Mouse (Mus musculus) limb, embryonic 15.5 days (tissue): ENCODE measurements around the gene Dppa3. TPM values are rescaled to one million over a fixed set of nuclear protein-coding genes. Genes with fewer than 3 reads are reported as not detected.

Experiments
- ATAC-seq: fragments of 200-750 bp; cut with Nextera tagmentation; 2 replicates; pipeline ENCODE4 v1.8.0; 2017; ENCODE audit warnings: low read depth, moderate TSS enrichment; ENCODE audit not compliant: insufficient number of reproducible peaks, low FRiP score, low TSS enrichment
- H3K27ac ChIP-seq: fragments of 300-500 bp; sonication (generic); 2 replicates; pipeline ENCODE4 v1.5.1; 2015; ENCODE audit warnings: moderate library complexity, mild to moderate bottlenecking, inconsistent platforms
- H3K27me3 ChIP-seq: fragments of 300-500 bp; sonication (generic); 2 replicates; pipeline ENCODE4 v1.6.1; 2015; ENCODE audit warnings: inconsistent platforms
- H3K36me3 ChIP-seq: fragments of 300-500 bp; sonication (generic); 2 replicates; pipeline ENCODE4 v1.6.1; 2015; ENCODE audit warnings: inconsistent platforms
- H3K4me1 ChIP-seq: fragments of 300-500 bp; sonication (generic); 2 replicates; pipeline ENCODE4 v1.6.1; 2015; ENCODE audit warnings: inconsistent platforms
- H3K4me2 ChIP-seq: fragments of 300-500 bp; sonication (generic); 2 replicates; pipeline ENCODE4 v1.6.1; 2015; ENCODE audit warnings: mild to moderate bottlenecking, inconsistent platforms
- H3K4me3 ChIP-seq: fragments of 300-500 bp; sonication (generic); 2 replicates; pipeline ENCODE4 v1.5.1; 2015; ENCODE audit warnings: mild to moderate bottlenecking, inconsistent platforms
- H3K9ac ChIP-seq: fragments of 300-500 bp; sonication (generic); 2 replicates; pipeline ENCODE4 v1.6.1; 2015; ENCODE audit warnings: inconsistent platforms
- H3K9me3 ChIP-seq: fragments of 300-500 bp; sonication (generic); 2 replicates; pipeline ENCODE4 v1.6.1; 2016; ENCODE audit warnings: inconsistent platforms
- WGBS: fragments of 180-500 bp; shearing (Covaris S2); methylation state at CpG from one replicate; pipeline ENCODE4 v1.1.7; 2015; 5-methylcytosine and 5-hydroxymethylcytosine counted together
- polyA plus RNA-seq: library from polyadenylated mRNA; unstranded; fragments of >200 nt; fragmentation: Nextera tagmentation; extraction: Ambion mirVana; gene quantifications from 2 replicates; pipeline ENCODE4 v1.2.1, GENCODE M21; 2015

Gene Dppa3
- not detected in 2 replicates for polyA plus RNA-seq

GRCm38 (mm10) chr6:122626110-122626509, at the start of gene Dppa3:
Dppa3 (plus strand) TSS chr6:122626410.
- Histone ChIP-seq H3K9ac (no peak within 1 kb of the TSS), H3K4me3 (no peak within 1 kb of the TSS), H3K9me3 (no peaks in the 10 kb centered on the region), H3K27me3 (peaks cover 2% of the 10 kb centered on the region; the same call in 1 of the 2 replicates), H3K4me2 (no peak within 1 kb of the TSS), H3K36me3 (no peaks in the 10 kb centered on the region), H3K4me1 (no peaks in the 10 kb centered on the region), H3K27ac (no peak within 1 kb of the TSS)
- ATAC-seq = no peak
- 80% methylated on average over 8 of the region's 8 CpGs for WGBS

GRCm38 (mm10) chr6:122577030-122577429, 49.2 kb upstream of the Dppa3 start:
- Histone ChIP-seq H3K27me3 (no peaks in the 10 kb centered on the region), H3K27ac (no peak overlapping the region), H3K9ac (no peak overlapping the region), H3K4me3 (no peak overlapping the region), H3K9me3 (no peaks in the 10 kb centered on the region), H3K36me3 (no peaks in the 10 kb centered on the region), H3K4me2 (no peak overlapping the region), H3K4me1 (no peaks in the 10 kb centered on the region)
- ATAC-seq = no peak
- 90% methylated on average over 3 of the region's 3 CpGs for WGBS

DNA sequence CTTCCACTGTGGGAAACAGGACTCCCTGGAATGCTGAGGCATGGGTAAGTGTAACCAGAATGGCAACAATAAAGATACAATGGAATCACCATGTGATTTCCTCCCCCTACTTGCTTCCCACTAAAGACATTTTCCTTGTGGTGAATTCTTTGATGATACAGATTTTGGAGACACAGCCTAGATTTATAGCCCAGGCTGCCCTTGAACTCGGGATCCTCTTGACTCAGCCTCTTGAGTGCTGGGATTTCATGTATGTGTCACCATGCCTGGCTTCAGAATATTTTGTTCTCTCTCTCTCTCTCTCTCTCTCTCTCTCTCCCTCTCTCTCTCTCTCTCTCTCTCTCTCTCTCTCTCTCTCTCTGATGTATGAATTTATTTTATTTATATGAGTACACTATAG, 47.1 kb upstream of the Dppa3 start:
- no peak overlapping the region for H3K4me2 ChIP-seq
- H3K36me3 ChIP-seq = no peaks in the 10 kb centered on the region
- no peak overlapping the region for H3K9ac ChIP-seq
- WGBS = 84% methylated on average over 1 of the region's 1 CpGs
- no peaks in the 10 kb centered on the region for H3K9me3 ChIP-seq
- H3K4me3 ChIP-seq = no peak overlapping the region
- H3K27me3 ChIP-seq = no peaks in the 10 kb centered on the region
- ATAC-seq = no peak
- no peak overlapping the region for H3K27ac ChIP-seq
- no peaks in the 10 kb centered on the region for H3K4me1 ChIP-seq

- H3K27me3 ChIP-seq = no peaks in the 10 kb centered on the region
- H3K9ac ChIP-seq = no peak overlapping the region
- no peak for ATAC-seq
- no peaks in the 10 kb centered on the region for H3K36me3 ChIP-seq
- no peak overlapping the region for H3K4me3 ChIP-seq
- H3K9me3 ChIP-seq = no peaks in the 10 kb centered on the region
- 81% methylated on average over 13 of the region's 13 CpGs for WGBS
- no peaks in the 10 kb centered on the region for H3K4me1 ChIP-seq
- H3K4me2 ChIP-seq = no peak overlapping the region
- no peak overlapping the region for H3K27ac ChIP-seq
These were observed 35.0 kb upstream of the Dppa3 start for GRCm38 (mm10) chr6:122591027-122591758.

- Histone ChIP-seq H3K9me3 (no peaks in the 10 kb centered on the region), H3K27me3 (no peaks in the 10 kb centered on the region), H3K9ac (no peak overlapping the region), H3K4me1 (no peaks in the 10 kb centered on the region), H3K27ac (no peak overlapping the region), H3K36me3 (no peaks in the 10 kb centered on the region), H3K4me3 (no peak overlapping the region), H3K4me2 (no peak overlapping the region)
- no peak for ATAC-seq
- 89% methylated on average over 2 of the region's 2 CpGs for WGBS
These were observed 33.3 kb upstream of the Dppa3 start for GRCm38 (mm10) chr6:122592905-122593304.

DNA sequence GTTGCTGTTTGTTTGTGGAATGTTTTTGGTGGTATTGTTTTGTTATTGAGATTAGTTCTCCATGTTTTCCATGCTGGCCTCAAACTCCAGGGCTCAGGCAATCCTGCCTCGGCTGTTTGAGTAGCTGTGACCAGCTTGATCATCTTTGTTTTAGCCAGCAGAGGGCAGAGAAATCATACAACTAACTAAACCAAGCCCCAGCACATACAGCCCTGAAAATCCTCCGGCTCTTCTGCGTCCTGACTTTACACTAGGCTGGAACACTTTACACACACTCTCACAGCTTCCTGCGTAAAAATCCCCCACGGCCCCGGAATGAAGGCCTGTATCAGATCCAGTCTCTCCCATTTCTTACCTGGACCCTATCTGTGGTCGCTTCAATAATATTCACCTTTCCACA, 30.6 kb upstream of the Dppa3 start:
- WGBS = 21% methylated on average over 7 of the region's 7 CpGs
- Histone ChIP-seq H3K27ac (no peak overlapping the region), H3K9me3 (no peaks in the 10 kb centered on the region), H3K4me2 (no peak overlapping the region), H3K9ac (no peak overlapping the region), H3K36me3 (no peaks in the 10 kb centered on the region), H3K27me3 (no peaks in the 10 kb centered on the region), H3K4me3 (no peak overlapping the region), H3K4me1 (no peaks in the 10 kb centered on the region)
- no peak for ATAC-seq

GRCm38 (mm10) chr6:122596608-122597007, 29.6 kb upstream of the Dppa3 start:
- no peaks in the 10 kb centered on the region for H3K36me3 ChIP-seq
- H3K9ac ChIP-seq = no peak overlapping the region
- H3K27me3 ChIP-seq = no peaks in the 10 kb centered on the region
- WGBS = 83% methylated on average over 7 of the region's 7 CpGs
- H3K4me3 ChIP-seq = no peak overlapping the region
- H3K4me2 ChIP-seq = no peak overlapping the region
- no peak for ATAC-seq
- no peaks in the 10 kb centered on the region for H3K9me3 ChIP-seq
- H3K4me1 ChIP-seq = no peaks in the 10 kb centered on the region
- no peak overlapping the region for H3K27ac ChIP-seq

GRCm38 (mm10) chr6:122598014-122598413, 28.2 kb upstream of the Dppa3 start:
- Histone ChIP-seq H3K36me3 (no peaks in the 10 kb centered on the region), H3K4me2 (no peak overlapping the region), H3K27me3 (no peaks in the 10 kb centered on the region), H3K9me3 (no peaks in the 10 kb centered on the region), H3K27ac (no peak overlapping the region), H3K4me1 (no peaks in the 10 kb centered on the region), H3K9ac (no peak overlapping the region), H3K4me3 (no peak overlapping the region)
- ATAC-seq = no peak
- 96% methylated on average over 4 of the region's 4 CpGs for WGBS

DNA sequence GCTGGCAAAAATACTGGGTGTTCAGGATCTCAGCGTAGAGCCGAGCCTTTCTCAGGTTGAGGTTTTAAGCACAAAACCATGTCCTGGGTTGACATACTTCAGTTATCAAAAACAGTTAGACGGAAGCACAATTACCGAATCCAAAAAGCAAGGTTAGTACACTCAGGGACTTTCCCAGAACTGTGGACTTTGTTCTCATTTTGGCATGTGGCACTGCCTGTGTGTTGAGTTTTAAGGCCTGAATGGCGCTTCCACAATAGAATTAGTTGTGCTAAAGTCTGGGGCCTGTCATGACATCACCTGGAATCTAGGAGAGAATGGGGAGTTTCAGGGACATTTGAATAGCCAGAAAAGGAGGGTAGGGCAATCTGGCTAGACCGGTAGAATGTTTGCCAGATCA, 27.8 kb upstream of the Dppa3 start:
- 87% methylated on average over 6 of the region's 6 CpGs for WGBS
- no peak for ATAC-seq

DNA sequence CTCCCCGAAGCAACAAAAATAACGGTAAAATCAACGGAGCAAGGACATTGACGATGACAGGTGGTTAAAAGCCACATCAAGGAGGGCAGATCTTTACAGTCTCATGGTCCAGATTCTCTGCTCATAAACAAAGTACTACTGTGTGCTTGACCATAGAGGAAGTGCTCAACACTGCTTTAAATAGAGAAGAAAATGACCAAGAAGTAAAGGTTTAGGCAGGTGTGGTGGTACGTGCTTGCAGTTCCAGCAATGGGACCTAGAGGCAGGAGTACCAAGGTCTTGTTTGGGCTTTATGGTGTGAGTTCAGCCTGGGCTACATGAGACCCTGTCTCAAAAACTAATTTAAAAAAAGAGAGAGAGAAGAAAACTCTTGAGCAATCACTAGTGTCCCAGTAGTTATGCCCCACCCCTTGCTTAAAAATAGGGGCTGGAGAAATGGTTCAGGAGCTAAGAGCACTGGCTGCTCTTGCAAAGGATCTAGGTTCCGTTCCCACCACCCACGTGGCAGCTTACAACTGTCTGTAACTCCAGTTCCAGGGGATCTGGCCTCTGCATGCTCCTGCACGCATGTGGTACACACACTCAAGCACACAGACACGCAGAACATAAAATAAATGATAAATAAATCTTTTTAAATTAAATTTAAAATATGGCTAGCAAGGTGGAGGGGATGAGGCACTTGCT, 27.0 kb upstream of the Dppa3 start:
- H3K4me3 ChIP-seq = no peak overlapping the region
- no peak overlapping the region for H3K27ac ChIP-seq
- H3K9ac ChIP-seq = no peak overlapping the region
- WGBS = 88% methylated on average over 9 of the region's 9 CpGs
- no peak for ATAC-seq
- no peaks in the 10 kb centered on the region for H3K9me3 ChIP-seq
- H3K36me3 ChIP-seq = no peaks in the 10 kb centered on the region
- no peaks in the 10 kb centered on the region for H3K27me3 ChIP-seq
- H3K4me2 ChIP-seq = no peak overlapping the region
- H3K4me1 ChIP-seq = no peaks in the 10 kb centered on the region

More for the DNA sequence above, 27.8 kb upstream of the Dppa3 start:
- H3K27ac ChIP-seq = no peak overlapping the region
- H3K9me3 ChIP-seq = no peaks in the 10 kb centered on the region
- no peak overlapping the region for H3K4me3 ChIP-seq
- H3K4me2 ChIP-seq = no peak overlapping the region
- no peak overlapping the region for H3K9ac ChIP-seq
- no peaks in the 10 kb centered on the region for H3K4me1 ChIP-seq
- H3K27me3 ChIP-seq = no peaks in the 10 kb centered on the region
- no peaks in the 10 kb centered on the region for H3K36me3 ChIP-seq

DNA sequence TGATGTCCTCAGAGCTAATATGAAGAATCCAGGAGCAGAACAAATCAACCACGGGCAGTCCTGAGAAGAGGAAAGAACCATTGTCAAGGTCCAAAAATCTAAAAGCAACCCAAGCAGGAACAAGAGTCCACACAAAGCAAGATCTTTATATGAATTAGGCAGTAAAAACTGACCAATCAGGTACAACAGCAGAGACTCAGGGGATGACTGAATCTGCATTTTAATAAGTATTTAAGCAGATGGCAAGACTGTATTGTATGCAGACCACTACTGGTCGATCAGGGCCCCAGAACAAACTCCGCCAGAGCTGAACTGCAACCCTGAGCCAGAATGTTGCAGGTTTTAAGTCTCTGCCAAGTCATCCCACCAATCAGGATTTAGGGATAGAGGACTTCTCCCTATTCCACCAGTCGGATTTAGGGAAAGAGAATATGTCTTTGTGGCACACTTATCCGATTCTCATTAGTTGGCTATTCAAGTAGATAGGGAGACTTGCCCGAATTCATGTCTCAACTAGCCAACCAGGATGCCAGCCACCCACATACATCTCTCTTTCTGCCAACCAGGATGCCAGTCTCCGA, 26.1 kb upstream of the Dppa3 start:
- Histone ChIP-seq H3K27ac (no peak overlapping the region), H3K4me3 (no peak overlapping the region), H3K9me3 (no peaks in the 10 kb centered on the region), H3K4me2 (no peak overlapping the region), H3K36me3 (no peaks in the 10 kb centered on the region), H3K4me1 (no peaks in the 10 kb centered on the region), H3K27me3 (no peaks in the 10 kb centered on the region), H3K9ac (no peak overlapping the region)
- 80% methylated on average over 7 of the region's 7 CpGs for WGBS
- no peak for ATAC-seq

DNA sequence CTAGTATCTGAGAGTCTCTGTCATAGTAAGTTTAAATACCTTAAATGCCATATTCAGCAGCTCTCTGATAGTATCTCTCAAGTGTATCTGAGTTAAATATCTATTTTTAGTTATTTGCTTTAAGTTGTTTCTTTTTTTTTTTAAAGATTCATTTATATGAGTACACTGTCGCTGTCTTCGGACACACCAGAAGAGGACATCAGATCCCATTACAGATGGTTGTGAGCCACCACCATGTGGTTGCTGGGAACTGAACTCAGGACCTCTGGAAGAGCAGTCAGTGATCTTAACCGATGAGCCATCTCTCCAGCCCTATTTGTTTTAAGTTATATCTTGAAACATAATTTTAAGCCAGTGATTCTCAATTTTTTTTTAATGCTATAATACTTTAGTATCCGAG, 25.2 kb upstream of the Dppa3 start:
- H3K36me3 ChIP-seq = no peaks in the 10 kb centered on the region
- no peaks in the 10 kb centered on the region for H3K4me1 ChIP-seq
- 87% methylated on average over 4 of the region's 4 CpGs for WGBS
- no peak overlapping the region for H3K9ac ChIP-seq
- no peak for ATAC-seq
- no peaks in the 10 kb centered on the region for H3K27me3 ChIP-seq
- no peak overlapping the region for H3K27ac ChIP-seq
- H3K9me3 ChIP-seq = no peaks in the 10 kb centered on the region
- no peak overlapping the region for H3K4me3 ChIP-seq
- H3K4me2 ChIP-seq = no peak overlapping the region
